Mouse (Mus musculus): ENCODE data around the gene 5830473C10Rik. TPM values are rescaled to one million over a fixed set of nuclear protein-coding genes. Genes with fewer than 3 reads are reported as not detected.

The 5830473C10Rik gene
- total RNA-seq (2021): not detected
- long read RNA-seq, experiment 1: 0 reads
- long read RNA-seq, experiment 2: 0 reads

- DNase-seq: no peak
These were observed at the start of gene 5830473C10Rik for GRCm38 (mm10) chr5:90560743-90561142. TSS of gene 5830473C10Rik (plus strand) at chr5:90561107.

- DNase-seq: no peak
These were observed 48.5 kb upstream of the 5830473C10Rik start for GRCm38 (mm10) chr5:90512288-90512955.

GRCm38 (mm10) chr5:90515561-90515960 lies 45.3 kb upstream of the 5830473C10Rik start:
- no peak for DNase-seq

GRCm38 (mm10) chr5:90518356-90519100 lies 42.4 kb upstream of the 5830473C10Rik start, which contains the start of gene Afm:
TSS of gene Afm (plus strand) at chr5:90518932.
- DNase-seq: no peak

- no peak for DNase-seq
These were observed 9.7 kb upstream of the 5830473C10Rik start for GRCm38 (mm10) chr5:90551191-90551590.

GRCm38 (mm10) chr5:90556052-90556451 lies 4.9 kb upstream of the 5830473C10Rik start:
- no peak for DNase-seq

GRCm38 (mm10) chr5:90561721-90562275 lies 891 bp downstream of the 5830473C10Rik start:
- no peak for DNase-seq

GRCm38 (mm10) chr5:90562880-90563279 lies 2.0 kb downstream of the 5830473C10Rik start:
- DNase-seq: no peak

GRCm38 (mm10) chr5:90564161-90564560 lies 3.3 kb downstream of the 5830473C10Rik start:
- DNase-seq: no peak

- no peak for DNase-seq
These were observed 4.3 kb downstream of the 5830473C10Rik start for GRCm38 (mm10) chr5:90565205-90565604.

GRCm38 (mm10) chr5:90567788-90568187 lies 6.9 kb downstream of the 5830473C10Rik start:
- no peak for DNase-seq

GRCm38 (mm10) chr5:90568338-90568737 lies 7.4 kb downstream of the 5830473C10Rik start:
- DNase-seq: no peak

- no peak for DNase-seq
These were observed 10.3 kb downstream of the 5830473C10Rik start for GRCm38 (mm10) chr5:90571216-90571615.

GRCm38 (mm10) chr5:90577751-90578150 lies 16.8 kb downstream of the 5830473C10Rik start:
- DNase-seq: no peak

- no peak for DNase-seq
These were observed 18.6 kb downstream of the 5830473C10Rik start for GRCm38 (mm10) chr5:90579556-90579955.

- no peak for DNase-seq
These were observed 21.3 kb downstream of the 5830473C10Rik start for GRCm38 (mm10) chr5:90582179-90582578.

GRCm38 (mm10) chr5:90584799-90585198 lies 23.9 kb downstream of the 5830473C10Rik start:
- DNase-seq: no peak

- DNase-seq: no peak
These were observed 25.6 kb downstream of the 5830473C10Rik start for GRCm38 (mm10) chr5:90586511-90586910.

GRCm38 (mm10) chr5:90588104-90588503 lies 27.2 kb downstream of the 5830473C10Rik start:
- no peak for DNase-seq

GRCm38 (mm10) chr5:90588708-90589595 lies 28.0 kb downstream of the 5830473C10Rik start:
- peak; percentile 62 for DNase-seq

GRCm38 (mm10) chr5:90590676-90591075 lies 29.8 kb downstream of the 5830473C10Rik start:
- DNase-seq: no peak

GRCm38 (mm10) chr5:90591936-90592335 lies 31.0 kb downstream of the 5830473C10Rik start:
- DNase-seq: no peak

Data from gastrocnemius, postnatal 10 days (tissue).